Mouse (Mus musculus) MEL (cell line): Measurements from ENCODE around the gene Socs7. TPM values are rescaled to one million over a fixed set of nuclear protein-coding genes. Genes with fewer than 3 reads are reported as not detected.

Experiments
- DNase-seq: peaks from one replicate; pipeline ENCODE4 v3.0.0; 2011; ENCODE audit warnings: low read depth, low spot score
- H3K27ac ChIP-seq: 2 replicates; pipeline ENCODE4 v1.5.1; 2012; ENCODE audit warnings: low read depth, mild to moderate bottlenecking, control low read depth, low read length, moderate library complexity; ENCODE audit not compliant: control insufficient read depth
- H3K27me3 ChIP-seq, 2 experiments: fragments of 150-350 bp in 1 of 2; sonication (generic) in 1 of 2; 2 replicates each; pipeline ENCODE4 v1.6.1; 2012; ENCODE audit warnings: low read length in 2 of 2, mild to moderate bottlenecking in 2 of 2, improper control_type of control experiment in 1 of 2, moderate library complexity in 1 of 2; ENCODE audit not compliant: insufficient read depth in 2 of 2, control insufficient read depth in 1 of 2
- H3K36me3 ChIP-seq, 2 experiments: 2 replicates each; pipeline ENCODE4 v1.6.1; 2012 to 2014; ENCODE audit warnings: low read length in 2 of 2, improper control_type of control experiment in 1 of 2, inconsistent platforms in 1 of 2, mild to moderate bottlenecking in 1 of 2; ENCODE audit not compliant: insufficient read depth in 2 of 2, control insufficient read depth in 1 of 2
- H3K4me1 ChIP-seq, 2 experiments: fragments of 150-350 bp in 1 of 2; sonication (generic) in 1 of 2; 2 replicates each; pipeline ENCODE4 v1.6.1; 2012; ENCODE audit warnings: low read length in 2 of 2, improper control_type of control experiment in 1 of 2, mild to moderate bottlenecking in 1 of 2; ENCODE audit not compliant: insufficient read depth in 2 of 2, control insufficient read depth in 1 of 2
- H3K4me3 ChIP-seq, 2 experiments: fragments of 150-350 bp in 1 of 2; sonication (generic) in 1 of 2; 2 replicates each; pipeline ENCODE4 v1.5.1; 2012; ENCODE audit warnings: low read depth in 2 of 2, low read length in 2 of 2, mild to moderate bottlenecking in 2 of 2, moderate library complexity in 2 of 2, control low read depth in 1 of 2, improper control_type of control experiment in 1 of 2; ENCODE audit not compliant: control insufficient read depth in 1 of 2, insufficient read depth in 1 of 2
- H3K79me2 ChIP-seq: 2 replicates; pipeline ENCODE4 v1.6.1; 2012; ENCODE audit warnings: mild to moderate bottlenecking, low read length, moderate library complexity; ENCODE audit not compliant: control insufficient read depth, poor library complexity, insufficient read depth
- H3K9ac ChIP-seq: 2 replicates; pipeline ENCODE4 v1.6.1; 2012; ENCODE audit warnings: low read depth, mild to moderate bottlenecking, control low read depth, low read length, moderate library complexity; ENCODE audit not compliant: control insufficient read depth, poor library complexity, severe bottlenecking
- H3K9me3 ChIP-seq: fragments of 150-350 bp; sonication (generic); replicated peaks from 2 replicates; pipeline ENCODE4 v1.6.1; 2012; ENCODE audit warnings: mild to moderate bottlenecking, low read length, improper control_type of control experiment, moderate library complexity; ENCODE audit not compliant: insufficient read depth
- BHLHE40 ChIP-seq: IDR thresholded peaks from 2 replicates; pipeline ENCODE4 v1.6.1; 2012; ENCODE audit warnings: low read depth, mild to moderate bottlenecking, inconsistent platforms, low read length, improper control_type of control experiment, borderline replicate concordance
- CHD1 ChIP-seq: IDR thresholded peaks from 2 replicates; pipeline ENCODE4 v1.6.1; 2012; ENCODE audit warnings: low read depth, mild to moderate bottlenecking, inconsistent platforms, low read length, improper control_type of control experiment
- E2F4 ChIP-seq: IDR thresholded peaks from 2 replicates; pipeline ENCODE4 v1.6.1; 2011; ENCODE audit warnings: low read depth, low read length, improper control_type of control experiment, borderline replicate concordance
- ELF1 ChIP-seq: IDR thresholded peaks from 2 replicates; pipeline ENCODE4 v1.6.1; 2014; ENCODE audit warnings: low read depth, mild to moderate bottlenecking, inconsistent platforms, low read length, improper control_type of control experiment, moderate library complexity
- EP300 ChIP-seq, 2 experiments: IDR thresholded peaks; 2 replicates each; pipeline ENCODE4 v1.6.1; 2011; ENCODE audit warnings: improper control_type of control experiment in 2 of 2, low read length in 2 of 2, low read depth in 1 of 2, mild to moderate bottlenecking in 1 of 2
- ETS1 ChIP-seq: IDR thresholded peaks from 2 replicates; pipeline ENCODE4 v1.6.1; 2012; ENCODE audit warnings: low read depth, mild to moderate bottlenecking, inconsistent platforms, low read length, improper control_type of control experiment, moderate library complexity
- GABPA ChIP-seq: IDR thresholded peaks from 2 replicates; pipeline ENCODE4 v1.6.1; 2012; ENCODE audit warnings: low read depth, mild to moderate bottlenecking, inconsistent platforms, low read length, improper control_type of control experiment, moderate library complexity
- GATA1 ChIP-seq: IDR thresholded peaks from 2 replicates; pipeline ENCODE4 v1.6.1; 2011; ENCODE audit warnings: low read depth, low read length, improper control_type of control experiment
- HCFC1 ChIP-seq: IDR thresholded peaks from 2 replicates; pipeline ENCODE4 v1.6.1; 2012; ENCODE audit warnings: low read depth, mild to moderate bottlenecking, inconsistent platforms, low read length, improper control_type of control experiment, moderate library complexity
- MAX ChIP-seq: IDR thresholded peaks from 2 replicates; pipeline ENCODE4 v1.6.1; 2011; ENCODE audit warnings: low read length, improper control_type of control experiment
- MAZ ChIP-seq: IDR thresholded peaks from 2 replicates; pipeline ENCODE4 v1.6.1; 2012; ENCODE audit warnings: low read depth, mild to moderate bottlenecking, inconsistent platforms, low read length, improper control_type of control experiment
- MXI1 ChIP-seq: IDR thresholded peaks from 2 replicates; pipeline ENCODE4 v1.6.1; 2011; ENCODE audit warnings: mild to moderate bottlenecking, low read depth, low read length, improper control_type of control experiment
- MYC ChIP-seq: IDR thresholded peaks from 2 replicates; pipeline ENCODE4 v1.6.1; 2011; ENCODE audit warnings: low read depth, mild to moderate bottlenecking, low read length, improper control_type of control experiment, moderate library complexity
- NELFE ChIP-seq: IDR thresholded peaks from 2 replicates; pipeline ENCODE4 v1.6.1; 2011; ENCODE audit warnings: low read depth, low read length, improper control_type of control experiment
- NRF1 ChIP-seq: IDR thresholded peaks from 2 replicates; pipeline ENCODE4 v1.6.1; 2014; ENCODE audit warnings: low read depth, mild to moderate bottlenecking, inconsistent platforms, low read length, improper control_type of control experiment, moderate library complexity; ENCODE audit not compliant: poor library complexity, insufficient read depth, severe bottlenecking
- POLR2A ChIP-seq, 2 experiments: IDR thresholded peaks; 2 replicates each; pipeline ENCODE4 v1.6.1; 2011 to 2012; ENCODE audit warnings: low read length in 2 of 2, mild to moderate bottlenecking in 2 of 2, control low read depth in 1 of 2, improper control_type of control experiment in 1 of 2, low read depth in 1 of 2, moderate library complexity in 1 of 2; ENCODE audit not compliant: control insufficient read depth in 1 of 2, insufficient read depth in 1 of 2, poor library complexity in 1 of 2
- POLR2AphosphoS5 ChIP-seq: IDR thresholded peaks from 2 replicates; pipeline ENCODE4 v1.6.1; 2012; ENCODE audit warnings: low read depth, borderline replicate concordance, mild to moderate bottlenecking, inconsistent platforms, low read length, moderate library complexity, mixed read lengths
- RAD21 ChIP-seq: IDR thresholded peaks from 2 replicates; pipeline ENCODE4 v1.6.1; 2011; ENCODE audit warnings: mild to moderate bottlenecking, low read depth, low read length, improper control_type of control experiment
- SIN3A ChIP-seq: IDR thresholded peaks from 2 replicates; pipeline ENCODE4 v1.6.1; 2012; ENCODE audit warnings: low read length, improper control_type of control experiment, inconsistent platforms
- SMC3 ChIP-seq: IDR thresholded peaks from 2 replicates; pipeline ENCODE4 v1.6.1; 2011; ENCODE audit warnings: low read depth, low read length, improper control_type of control experiment
- TAL1 ChIP-seq: IDR thresholded peaks from 2 replicates; pipeline ENCODE4 v1.6.1; 2012; ENCODE audit warnings: mild to moderate bottlenecking, inconsistent platforms, low read length, moderate library complexity, mixed read lengths
- TBP ChIP-seq: IDR thresholded peaks from 2 replicates; pipeline ENCODE4 v1.8.0; 2011; ENCODE audit warnings: low read depth, low read length, improper control_type of control experiment
- TCF12 ChIP-seq: IDR thresholded peaks from 2 replicates; pipeline ENCODE4 v1.6.1; 2014; ENCODE audit warnings: low read depth, mild to moderate bottlenecking, inconsistent platforms, low read length, improper control_type of control experiment, moderate library complexity
- USF1 ChIP-seq: IDR thresholded peaks from 2 replicates; pipeline ENCODE4 v1.6.1; 2014; ENCODE audit warnings: low read depth, mild to moderate bottlenecking, inconsistent platforms, low read length, improper control_type of control experiment, moderate library complexity
- ZKSCAN1 ChIP-seq: IDR thresholded peaks from 2 replicates; pipeline ENCODE4 v1.6.1; 2012; ENCODE audit warnings: low read depth, mild to moderate bottlenecking, inconsistent platforms, low read length, improper control_type of control experiment, moderate library complexity
- ZMIZ1 ChIP-seq: IDR thresholded peaks from 2 replicates; pipeline ENCODE4 v1.6.1; 2012; ENCODE audit warnings: low read depth, mild to moderate bottlenecking, inconsistent platforms, low read length, improper control_type of control experiment, moderate library complexity
- ZNF384 ChIP-seq: IDR thresholded peaks from 2 replicates; pipeline ENCODE4 v1.6.1; 2012; ENCODE audit warnings: low read depth, mild to moderate bottlenecking, inconsistent platforms, low read length, improper control_type of control experiment
- polyA plus RNA-seq, 2 experiments: library from polyadenylated mRNA; stranded (reverse) in 1 of 2; unstranded in 1 of 2; fragments of >175 nt in 1 of 2; fragments of >200 nt in 1 of 2; gene quantifications; 2 replicates each; pipeline versions ENCODE4 v1.2.1 to v1.2.4; 2012; ENCODE audit warnings: low replicate concordance in 2 of 2, low read depth in 1 of 2; ENCODE audit not compliant: insufficient read length in 2 of 2, insufficient read depth in 1 of 2, missing spikeins in 1 of 2
- total RNA-seq: library from RNA; depleted of rRNA; stranded (reverse); fragments of 300-350 nt; gene quantifications from 2 replicates; pipeline ENCODE4 v1.2.3, GENCODE M21; 2012

Socs7 gene
- total and polyA plus RNA-seq, 3 experiments: 19.3 to 21.0 TPM; not detected in 1

DNA sequence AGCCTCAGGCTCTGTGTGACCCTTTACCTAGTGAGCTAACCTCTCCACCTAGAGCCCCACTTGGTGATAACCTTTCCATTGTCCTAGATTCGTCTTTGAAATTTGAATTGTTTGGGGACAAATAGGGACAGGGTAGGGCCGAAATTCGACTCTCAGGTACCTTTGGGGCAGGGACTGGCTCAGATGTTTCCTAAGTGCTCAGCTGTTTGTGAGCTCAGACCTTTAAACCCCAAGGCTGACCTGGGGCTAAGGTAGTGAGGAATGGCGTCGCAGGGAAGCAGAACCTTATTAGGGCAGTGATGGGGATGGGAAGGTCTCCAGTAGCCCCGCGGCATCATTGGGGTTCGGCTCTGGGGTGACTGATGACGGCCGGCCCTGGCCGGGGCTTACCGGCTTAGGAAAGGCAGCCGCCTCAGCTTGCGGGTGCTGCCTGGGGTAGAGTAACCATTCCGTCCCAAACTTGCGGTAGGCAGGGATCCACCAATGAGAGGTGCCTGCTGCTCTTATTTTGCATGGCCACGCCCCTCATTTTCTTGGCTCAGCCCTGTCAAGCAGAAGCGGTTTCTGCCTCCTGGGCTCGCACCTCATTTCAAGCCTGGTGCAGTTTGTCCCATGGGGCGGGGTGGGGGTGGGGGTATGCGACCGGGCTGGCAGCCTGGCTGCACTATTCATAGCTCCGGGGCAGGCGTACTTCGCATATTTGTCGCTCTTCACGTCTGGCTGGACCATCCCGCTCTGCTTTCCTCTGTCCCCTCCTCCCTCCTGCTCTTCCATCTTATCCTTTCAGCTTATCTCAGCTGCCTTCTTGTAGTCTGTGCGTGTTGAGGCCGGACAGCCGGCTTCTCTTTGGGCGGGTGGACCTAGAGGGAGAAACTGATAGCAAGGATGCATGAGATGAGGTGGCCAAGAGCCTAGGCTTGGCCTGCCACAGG is 65.7 kb downstream of the Socs7 start:
- H3K79me2 ChIP-seq: no peaks in the 10 kb centered on the region
- TF ChIP-seq MAZ (peak; percentile 73; the same call in 1 of the 2 replicates), MAX (peak; percentile 6; the same call in 1 of the 2 replicates), TCF12 (peak; percentile 67), GATA1 (peak; percentile 64), TBP (peak; percentile 81), POLR2A (IDR thresholded peaks at IDR 0.05; ENCODE audit: control insufficient read depth in 1 of 2, insufficient read depth in 1 of 2, low read depth in 1 of 2, low read length in 2 of 2, poor library complexity in 1 of 2) (peak in 1 of 2 experiments; percentile 59; a peak in 1 of 4 replicates), SIN3A (peak; percentile 58), ZNF384 (no peak), MYC (no peak), ZMIZ1 (peak; percentile 50; the same call in 1 of the 2 replicates), ELF1 (no peak), NRF1 (no peak), GABPA (no peak), EP300 (IDR thresholded peaks at IDR 0.05; ENCODE audit: low read depth in 1 of 2, low read length in 2 of 2) (peak in 1 of 2 experiments; percentile 74; a peak in 3 of 4 replicates), E2F4 (no peak), TAL1 (peak; percentile 70), MXI1 (peak; percentile 44), CHD1 (no peak), ZKSCAN1 (no peak), BHLHE40 (peak; percentile 59; the same call in 1 of the 2 replicates), RAD21 (no peak), POLR2AphosphoS5 (no peak), ETS1 (peak; percentile 56; the same call in 1 of the 2 replicates), HCFC1 (0 out of 2 replicates have a peak, but pooled peaks have one; percentile 38), NELFE (0 out of 2 replicates have a peak, but pooled peaks have one; percentile 5), SMC3 (0 out of 2 replicates have a peak, but pooled peaks have one; percentile 4), USF1 (no peak)
- peaks cover 0 to 16% of the 10 kb centered on the region in 2 experiments; a peak in 2 of 4 replicates for H3K36me3 ChIP-seq
- H3K27me3 ChIP-seq: no peaks in the 10 kb centered on the region
- H3K27ac ChIP-seq: peak overlapping the region; percentile 3; the same call in 1 of the 2 replicates
- peak overlapping the region; percentile 44 for H3K9ac ChIP-seq
- peaks cover 6 to 30% of the 10 kb centered on the region in 2 experiments for H3K4me1 ChIP-seq
- peak; percentile 98 for DNase-seq
- peak overlapping the region; percentile 43 to 60 for H3K4me3 ChIP-seq
- no peaks in the 10 kb centered on the region for H3K9me3 ChIP-seq
